Mouse (Mus musculus): ENCODE data around the gene Cs. TPM values are rescaled to one million over a fixed set of nuclear protein-coding genes. Genes with fewer than 3 reads are reported as not detected.

Cs gene
- polyA plus RNA-seq, 1 experiment from 2014 or later, result 424 TPM

- Histone ChIP-seq H3K9me3 (replicated peaks; ENCODE audit: control insufficient read depth, low read length) (no peaks in the 10 kb centered on the region), H3K4me3 (ENCODE audit: low read depth, low read length) (no peak overlapping the region), H3K4me1 (ENCODE audit: control insufficient read depth, insufficient read depth, low read length) (peaks cover 51% of the 10 kb centered on the region), H3K36me3 (ENCODE audit: control insufficient read depth, insufficient read depth, low read length) (no peaks in the 10 kb centered on the region), H3K9ac (ENCODE audit: low read depth, low read length) (no peak overlapping the region), H3K27me3 (ENCODE audit: control insufficient read depth, insufficient read depth, low read length) (no peaks in the 10 kb centered on the region), H3K27ac (ENCODE audit: low read depth, low read length) (no peak overlapping the region), H3K4me2 (peak overlapping the region; percentile 20; the same call in 1 of the 2 replicates)
- 61% methylated on average over 2 of the region's 2 CpGs for WGBS (ENCODE audit: insufficient replicate concordance)
- no peak for ATAC-seq (replicated peaks; ENCODE audit: insufficient number of reproducible peaks, low FRiP score, low TSS enrichment)
Observed at GRCm38 (mm10) chr10:128340257-128340656, 2.7 kb downstream of the Cs start.

GRCm38 (mm10) chr10:128343436-128343835 is 5.9 kb downstream of the Cs start:
- H3K27ac ChIP-seq (ENCODE audit: low read depth, low read length), result peak overlapping the region; percentile 7; the same call in 1 of the 2 replicates
- WGBS (ENCODE audit: insufficient replicate concordance), result 92% methylated on average over 1 of the region's 1 CpGs

GRCm38 (mm10) chr10:128344568-128345275 is 7.2 kb downstream of the Cs start:
- Histone ChIP-seq H3K4me1 (ENCODE audit: control insufficient read depth, insufficient read depth, low read length) (peaks cover 41% of the 10 kb centered on the region), H3K27ac (ENCODE audit: low read depth, low read length) (peak overlapping the region; percentile 82), H3K4me3 (ENCODE audit: low read depth, low read length) (peak overlapping the region; percentile 22), H3K27me3 (ENCODE audit: control insufficient read depth, insufficient read depth, low read length) (no peaks in the 10 kb centered on the region), H3K9me3 (replicated peaks; ENCODE audit: control insufficient read depth, low read length) (no peaks in the 10 kb centered on the region), H3K9ac (ENCODE audit: low read depth, low read length) (0 out of 2 replicates have a peak overlapping the region, but pooled peaks have one; percentile 6), H3K4me2 (peak overlapping the region; percentile 58), H3K36me3 (ENCODE audit: control insufficient read depth, insufficient read depth, low read length) (no peaks in the 10 kb centered on the region)
- WGBS (ENCODE audit: insufficient replicate concordance), result 22% methylated on average over 7 of the region's 7 CpGs
- ATAC-seq (replicated peaks; ENCODE audit: insufficient number of reproducible peaks, low FRiP score, low TSS enrichment), result peak; percentile 83

More at GRCm38 (mm10) chr10:128343436-128343835, 5.9 kb downstream of the Cs start:
- Histone ChIP-seq H3K4me3 (ENCODE audit: low read depth, low read length) (no peak overlapping the region), H3K27me3 (ENCODE audit: control insufficient read depth, insufficient read depth, low read length) (no peaks in the 10 kb centered on the region), H3K4me2 (no peak overlapping the region), H3K36me3 (ENCODE audit: control insufficient read depth, insufficient read depth, low read length) (no peaks in the 10 kb centered on the region), H3K9me3 (replicated peaks; ENCODE audit: control insufficient read depth, low read length) (no peaks in the 10 kb centered on the region), H3K4me1 (ENCODE audit: control insufficient read depth, insufficient read depth, low read length) (peaks cover 52% of the 10 kb centered on the region), H3K9ac (ENCODE audit: low read depth, low read length) (no peak overlapping the region)
- no peak for ATAC-seq (replicated peaks; ENCODE audit: insufficient number of reproducible peaks, low FRiP score, low TSS enrichment)

- Histone ChIP-seq H3K36me3 (ENCODE audit: control insufficient read depth, insufficient read depth, low read length) (peaks cover 18% of the 10 kb centered on the region), H3K27me3 (ENCODE audit: control insufficient read depth, insufficient read depth, low read length) (no peaks in the 10 kb centered on the region), H3K4me3 (ENCODE audit: low read depth, low read length) (no peak overlapping the region), H3K4me2 (no peak overlapping the region), H3K9me3 (replicated peaks; ENCODE audit: control insufficient read depth, low read length) (no peaks in the 10 kb centered on the region), H3K27ac (ENCODE audit: low read depth, low read length) (no peak overlapping the region), H3K9ac (ENCODE audit: low read depth, low read length) (no peak overlapping the region), H3K4me1 (ENCODE audit: control insufficient read depth, insufficient read depth, low read length) (peaks cover 26% of the 10 kb centered on the region)
- no peak for ATAC-seq (replicated peaks; ENCODE audit: insufficient number of reproducible peaks, low FRiP score, low TSS enrichment)
- 87% methylated on average over 8 of the region's 8 CpGs for WGBS (ENCODE audit: insufficient replicate concordance)
Observed at GRCm38 (mm10) chr10:128347541-128347940, 10.0 kb downstream of the Cs start.

- Histone ChIP-seq H3K36me3 (ENCODE audit: control insufficient read depth, insufficient read depth, low read length) (peaks cover 56% of the 10 kb centered on the region), H3K9ac (ENCODE audit: low read depth, low read length) (no peak overlapping the region), H3K9me3 (replicated peaks; ENCODE audit: control insufficient read depth, low read length) (no peaks in the 10 kb centered on the region), H3K27me3 (ENCODE audit: control insufficient read depth, insufficient read depth, low read length) (no peaks in the 10 kb centered on the region), H3K27ac (ENCODE audit: low read depth, low read length) (no peak overlapping the region), H3K4me2 (no peak overlapping the region), H3K4me3 (ENCODE audit: low read depth, low read length) (no peak overlapping the region), H3K4me1 (ENCODE audit: control insufficient read depth, insufficient read depth, low read length) (no peaks in the 10 kb centered on the region)
- WGBS (ENCODE audit: insufficient replicate concordance), result 46% methylated on average over 2 of the region's 2 CpGs
- ATAC-seq (replicated peaks; ENCODE audit: insufficient number of reproducible peaks, low FRiP score, low TSS enrichment), result no peak
Observed at GRCm38 (mm10) chr10:128358796-128359195, 21.3 kb downstream of the Cs start.

- H3K4me3 ChIP-seq (ENCODE audit: low read depth, low read length), result no peak overlapping the region
- no peak overlapping the region for H3K4me2 ChIP-seq
- H3K27me3 ChIP-seq (ENCODE audit: control insufficient read depth, insufficient read depth, low read length), result no peaks in the 10 kb centered on the region
- WGBS (ENCODE audit: insufficient replicate concordance), result 82% methylated on average over 6 of the region's 6 CpGs
- H3K9ac ChIP-seq (ENCODE audit: low read depth, low read length), result no peak overlapping the region
- H3K9me3 ChIP-seq (replicated peaks; ENCODE audit: control insufficient read depth, low read length), result no peaks in the 10 kb centered on the region
- no peak overlapping the region for H3K27ac ChIP-seq (ENCODE audit: low read depth, low read length)
- H3K4me1 ChIP-seq (ENCODE audit: control insufficient read depth, insufficient read depth, low read length), result no peaks in the 10 kb centered on the region
- H3K36me3 ChIP-seq (ENCODE audit: control insufficient read depth, insufficient read depth, low read length), result peaks cover 52% of the 10 kb centered on the region
- no peak for ATAC-seq (replicated peaks; ENCODE audit: insufficient number of reproducible peaks, low FRiP score, low TSS enrichment)
Observed at GRCm38 (mm10) chr10:128359226-128359625, 21.7 kb downstream of the Cs start.

DNA sequence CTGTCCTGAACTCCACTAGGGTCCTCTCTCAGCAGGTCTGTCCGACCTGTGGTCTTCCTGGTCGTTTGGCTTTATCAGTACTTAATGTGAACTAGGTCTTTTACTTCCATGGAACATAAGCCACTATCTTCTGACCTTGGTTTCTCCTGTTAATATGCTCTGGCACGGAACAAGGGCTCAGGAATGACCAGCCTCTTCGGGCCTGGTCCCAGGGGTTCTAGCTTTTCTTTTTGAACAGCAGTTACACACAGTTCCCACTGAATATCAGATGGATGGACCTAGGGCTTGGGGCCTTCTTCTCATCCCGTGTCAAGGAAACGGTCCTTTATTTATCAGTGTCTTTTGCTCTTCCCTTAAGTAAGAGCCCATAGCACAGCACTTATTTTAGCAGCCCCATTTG is 24.3 kb downstream of the Cs start:
- H3K4me2 ChIP-seq, result no peak overlapping the region
- no peaks in the 10 kb centered on the region for H3K4me1 ChIP-seq (ENCODE audit: control insufficient read depth, insufficient read depth, low read length)
- H3K9me3 ChIP-seq (replicated peaks; ENCODE audit: control insufficient read depth, low read length), result no peaks in the 10 kb centered on the region
- H3K4me3 ChIP-seq (ENCODE audit: low read depth, low read length), result no peak overlapping the region
- H3K27ac ChIP-seq (ENCODE audit: low read depth, low read length), result no peak overlapping the region
- H3K9ac ChIP-seq (ENCODE audit: low read depth, low read length), result no peak overlapping the region
- ATAC-seq (replicated peaks; ENCODE audit: insufficient number of reproducible peaks, low FRiP score, low TSS enrichment), result no peak
- H3K27me3 ChIP-seq (ENCODE audit: control insufficient read depth, insufficient read depth, low read length), result no peaks in the 10 kb centered on the region
- H3K36me3 ChIP-seq (ENCODE audit: control insufficient read depth, insufficient read depth, low read length), result peaks cover 42% of the 10 kb centered on the region
- 82% methylated on average over 6 of the region's 6 CpGs for WGBS (ENCODE audit: insufficient replicate concordance)

DNA sequence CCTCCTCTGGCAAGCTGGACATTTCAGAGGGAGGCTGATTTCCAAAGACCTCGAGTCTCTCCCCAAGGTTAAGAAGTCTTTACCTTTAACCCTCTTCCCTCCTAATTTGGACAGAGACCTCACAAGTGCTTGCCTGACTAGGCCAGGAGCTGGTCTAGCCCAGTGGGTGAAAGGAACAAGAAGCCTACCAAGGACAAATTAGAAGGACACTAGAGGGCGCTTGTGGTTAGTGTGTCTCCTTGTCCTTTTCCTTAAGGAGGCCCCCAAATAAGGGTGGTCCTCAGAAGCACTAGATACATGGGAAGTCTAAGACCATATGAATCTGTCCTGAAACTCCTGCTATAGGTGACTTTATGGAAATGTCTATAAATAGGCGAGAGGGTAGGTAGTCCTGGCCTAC is 25.0 kb downstream of the Cs start:
- Histone ChIP-seq H3K9me3 (replicated peaks; ENCODE audit: control insufficient read depth, low read length) (no peaks in the 10 kb centered on the region), H3K4me1 (ENCODE audit: control insufficient read depth, insufficient read depth, low read length) (peaks cover 1% of the 10 kb centered on the region; the same call in 1 of the 2 replicates), H3K9ac (ENCODE audit: low read depth, low read length) (no peak overlapping the region), H3K27ac (ENCODE audit: low read depth, low read length) (no peak overlapping the region), H3K27me3 (ENCODE audit: control insufficient read depth, insufficient read depth, low read length) (no peaks in the 10 kb centered on the region), H3K4me2 (no peak overlapping the region), H3K36me3 (ENCODE audit: control insufficient read depth, insufficient read depth, low read length) (peaks cover 42% of the 10 kb centered on the region), H3K4me3 (ENCODE audit: low read depth, low read length) (no peak overlapping the region)
- 41% methylated on average over 3 of the region's 3 CpGs for WGBS (ENCODE audit: insufficient replicate concordance)
- ATAC-seq (replicated peaks; ENCODE audit: insufficient number of reproducible peaks, low FRiP score, low TSS enrichment), result no peak

GRCm38 (mm10) chr10:128367899-128368401 is 30.4 kb downstream of the Cs start:
- no peak for ATAC-seq (replicated peaks; ENCODE audit: insufficient number of reproducible peaks, low FRiP score, low TSS enrichment)
- 15% methylated on average over 19 of the region's 19 CpGs for WGBS (ENCODE audit: insufficient replicate concordance)
- Histone ChIP-seq H3K36me3 (ENCODE audit: control insufficient read depth, insufficient read depth, low read length) (peaks cover 2% of the 10 kb centered on the region), H3K27ac (ENCODE audit: low read depth, low read length) (peak overlapping the region; percentile 94), H3K4me1 (ENCODE audit: control insufficient read depth, insufficient read depth, low read length) (peaks cover 12% of the 10 kb centered on the region), H3K4me3 (ENCODE audit: low read depth, low read length) (peak overlapping the region; percentile 81), H3K4me2 (peak overlapping the region; percentile 94), H3K27me3 (ENCODE audit: control insufficient read depth, insufficient read depth, low read length) (no peaks in the 10 kb centered on the region), H3K9ac (ENCODE audit: low read depth, low read length) (peak overlapping the region; percentile 78), H3K9me3 (replicated peaks; ENCODE audit: control insufficient read depth, low read length) (no peaks in the 10 kb centered on the region)

All from heart, embryonic 11.5 days (tissue).